Mouse (Mus musculus): Measurements from ENCODE around the gene Slc25a41. TPM values are rescaled to one million over a fixed set of nuclear protein-coding genes. Genes with fewer than 3 reads are reported as not detected.
A peak's percentile ranks its signal among the peaks of the same experiment; 100 is the strongest.

The Slc25a41 gene
- polyA plus RNA-seq, 2 experiments: 0.13 to 0.26 TPM

DNA sequence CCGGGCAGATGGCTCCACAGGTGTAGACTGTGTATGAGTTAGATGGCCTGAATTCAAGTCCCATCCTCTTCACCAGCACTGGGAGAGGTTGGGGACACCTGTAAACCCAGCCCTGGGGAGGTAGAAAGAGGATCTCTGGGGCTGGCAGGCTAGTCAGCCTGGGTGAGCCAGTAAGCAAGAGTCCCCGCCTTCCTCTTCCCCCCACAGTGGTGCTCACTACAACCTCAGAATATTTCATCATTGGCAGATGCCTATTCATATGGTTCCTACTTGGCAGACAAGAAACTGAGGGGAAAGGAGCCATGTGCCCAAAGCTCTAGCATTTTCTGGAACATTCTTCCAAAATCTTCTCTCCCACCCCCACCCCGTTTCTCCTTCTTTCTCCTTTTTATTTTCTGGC is 7.4 kb upstream of the Slc25a41 start:
- Histone ChIP-seq H3K4me3 (replicated peaks; ENCODE audit: low read length) (no peak overlapping the region), H3K4me2 (replicated peaks; ENCODE audit: low read depth, low read length, severe bottlenecking) (no peak overlapping the region), H3K9ac (ENCODE audit: low read depth, low read length, severe bottlenecking) (no peak overlapping the region), H3K36me3 (ENCODE audit: control insufficient read depth, insufficient read depth, low read length) (peaks cover 9% of the 10 kb centered on the region), H3K27me3 (ENCODE audit: control insufficient read depth, insufficient read depth, low read length) (no peaks in the 10 kb centered on the region), H3K9me3 (ENCODE audit: control insufficient read depth, low read length) (no peaks in the 10 kb centered on the region), H3K27ac (replicated peaks; ENCODE audit: low read depth, low read length) (no peak overlapping the region), H3K4me1 (ENCODE audit: control insufficient read depth, insufficient read depth, low read length) (no peaks in the 10 kb centered on the region)
- ATAC-seq (ENCODE audit: low FRiP score, low read depth) (no peak), DNase-seq (ENCODE audit: low spot score) (no peak)
- 100% methylated on average over 3 of the region's 3 CpGs for WGBS
- TF ChIP-seq POLR2A (IDR thresholded peaks at IDR 0.05; ENCODE audit: borderline replicate concordance, extremely low read depth, insufficient read depth, insufficient read length): no peak

DNA sequence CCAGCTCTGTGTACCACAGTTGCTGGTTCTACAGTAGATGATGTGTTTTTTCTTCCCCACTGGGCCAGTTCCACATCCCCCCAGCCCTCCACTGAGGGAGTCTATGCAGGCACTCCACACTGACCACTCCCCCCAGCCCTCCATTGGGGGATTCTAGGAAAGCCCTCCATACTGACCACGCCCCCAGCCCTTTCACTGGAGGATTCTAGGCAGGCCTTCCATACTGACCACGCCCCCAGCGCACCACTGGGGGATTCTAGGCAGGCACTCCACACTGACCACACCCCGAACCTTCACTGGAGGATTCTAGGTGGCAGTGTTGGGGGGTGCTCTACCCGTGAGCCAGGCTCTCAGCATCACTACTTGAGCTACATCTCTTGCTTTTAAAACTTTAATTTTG is 6.0 kb upstream of the Slc25a41 start:
- 27% methylated on average over 5 of the region's 5 CpGs for WGBS
- ATAC-seq (ENCODE audit: low FRiP score, low read depth) (no peak), DNase-seq (ENCODE audit: low spot score) (no peak)
- Histone ChIP-seq H3K9ac (ENCODE audit: low read depth, low read length, severe bottlenecking) (no peak overlapping the region), H3K4me1 (ENCODE audit: control insufficient read depth, insufficient read depth, low read length) (no peaks in the 10 kb centered on the region), H3K36me3 (ENCODE audit: control insufficient read depth, insufficient read depth, low read length) (no peaks in the 10 kb centered on the region; the same call in none of the 2 replicates), H3K27ac (replicated peaks; ENCODE audit: low read depth, low read length) (no peak overlapping the region), H3K4me2 (replicated peaks; ENCODE audit: low read depth, low read length, severe bottlenecking) (no peak overlapping the region), H3K27me3 (ENCODE audit: control insufficient read depth, insufficient read depth, low read length) (no peaks in the 10 kb centered on the region), H3K9me3 (ENCODE audit: control insufficient read depth, low read length) (no peaks in the 10 kb centered on the region), H3K4me3 (replicated peaks; ENCODE audit: low read length) (no peak overlapping the region)
- TF ChIP-seq POLR2A (IDR thresholded peaks at IDR 0.05; ENCODE audit: borderline replicate concordance, extremely low read depth, insufficient read depth, insufficient read length): no peak

DNA sequence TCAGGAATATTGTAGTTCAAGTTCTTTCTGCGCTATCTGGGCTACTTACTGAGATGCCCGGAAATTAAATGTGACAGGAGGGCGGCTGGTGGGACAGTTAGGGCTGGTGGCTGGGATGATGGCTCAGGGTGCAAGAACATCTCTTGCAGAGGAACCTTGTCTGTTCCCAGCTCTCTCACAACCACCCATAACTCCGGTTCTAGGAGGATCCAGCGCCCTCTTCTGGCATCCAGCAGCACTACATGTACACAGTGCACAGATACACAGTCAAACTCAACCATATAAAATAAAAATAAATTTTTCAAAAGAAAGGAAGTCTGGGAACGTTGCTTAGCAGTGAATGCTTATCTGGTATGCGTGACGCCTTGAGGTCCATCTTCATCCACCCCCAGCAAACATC is 2.5 kb downstream of the Slc25a41 start:
- peaks cover 3% of the 10 kb centered on the region; the same call in 1 of the 2 replicates for H3K27me3 ChIP-seq (ENCODE audit: control insufficient read depth, insufficient read depth, low read length)
- no peak for TF ChIP-seq POLR2A (IDR thresholded peaks at IDR 0.05; ENCODE audit: borderline replicate concordance, extremely low read depth, insufficient read depth, insufficient read length)
- H3K4me1 ChIP-seq (ENCODE audit: control insufficient read depth, insufficient read depth, low read length): no peaks in the 10 kb centered on the region
- ATAC-seq (ENCODE audit: low FRiP score, low read depth) (no peak), DNase-seq (ENCODE audit: low spot score) (no peak)
- H3K27ac ChIP-seq (replicated peaks; ENCODE audit: low read depth, low read length): no peak overlapping the region
- no peak overlapping the region for H3K4me2 ChIP-seq (replicated peaks; ENCODE audit: low read depth, low read length, severe bottlenecking)
- H3K9ac ChIP-seq (ENCODE audit: low read depth, low read length, severe bottlenecking): no peak overlapping the region
- no peak overlapping the region for H3K4me3 ChIP-seq (replicated peaks; ENCODE audit: low read length)
- H3K36me3 ChIP-seq (ENCODE audit: control insufficient read depth, insufficient read depth, low read length): no peaks in the 10 kb centered on the region
- H3K9me3 ChIP-seq (ENCODE audit: control insufficient read depth, low read length): no peaks in the 10 kb centered on the region
- WGBS: 37% methylated on average over 8 of the region's 8 CpGs

DNA sequence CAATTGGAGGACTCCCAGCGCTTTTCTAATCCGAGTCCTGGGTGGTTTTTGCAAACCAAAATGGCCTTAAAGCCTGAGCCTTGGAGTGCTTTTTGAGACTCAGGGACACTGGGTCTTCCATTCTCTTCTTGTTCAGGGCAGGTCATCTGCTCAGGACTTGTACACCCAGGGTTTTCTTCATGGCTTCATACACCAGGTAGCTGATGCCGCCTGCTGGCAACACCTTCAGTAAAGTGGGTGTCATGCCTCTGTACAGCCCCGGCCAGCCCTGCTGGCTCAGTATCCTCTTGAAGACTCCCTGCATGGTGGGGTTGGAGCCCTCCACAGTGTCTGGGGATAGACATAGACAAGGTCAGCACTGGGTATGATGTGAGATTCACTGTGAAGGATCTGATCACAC is 8.6 kb downstream of the Slc25a41 start:
- Histone ChIP-seq H3K4me2 (replicated peaks; ENCODE audit: low read depth, low read length, severe bottlenecking) (no peak overlapping the region), H3K9me3 (ENCODE audit: control insufficient read depth, low read length) (no peaks in the 10 kb centered on the region), H3K27me3 (ENCODE audit: control insufficient read depth, insufficient read depth, low read length) (peaks cover 3% of the 10 kb centered on the region; the same call in 1 of the 2 replicates), H3K4me1 (ENCODE audit: control insufficient read depth, insufficient read depth, low read length) (peaks cover 14% of the 10 kb centered on the region), H3K4me3 (replicated peaks; ENCODE audit: low read length) (no peak overlapping the region; the same call in 1 of the 2 replicates), H3K27ac (replicated peaks; ENCODE audit: low read depth, low read length) (no peak overlapping the region), H3K36me3 (ENCODE audit: control insufficient read depth, insufficient read depth, low read length) (peaks cover 10% of the 10 kb centered on the region), H3K9ac (ENCODE audit: low read depth, low read length, severe bottlenecking) (no peak overlapping the region)
- no peak for DNase-seq (ENCODE audit: low spot score)
- no peak for TF ChIP-seq POLR2A (IDR thresholded peaks at IDR 0.05; ENCODE audit: borderline replicate concordance, extremely low read depth, insufficient read depth, insufficient read length)
- no peak for ATAC-seq (ENCODE audit: low FRiP score, low read depth)
- WGBS: 87% methylated on average over 4 of the region's 4 CpGs

DNA sequence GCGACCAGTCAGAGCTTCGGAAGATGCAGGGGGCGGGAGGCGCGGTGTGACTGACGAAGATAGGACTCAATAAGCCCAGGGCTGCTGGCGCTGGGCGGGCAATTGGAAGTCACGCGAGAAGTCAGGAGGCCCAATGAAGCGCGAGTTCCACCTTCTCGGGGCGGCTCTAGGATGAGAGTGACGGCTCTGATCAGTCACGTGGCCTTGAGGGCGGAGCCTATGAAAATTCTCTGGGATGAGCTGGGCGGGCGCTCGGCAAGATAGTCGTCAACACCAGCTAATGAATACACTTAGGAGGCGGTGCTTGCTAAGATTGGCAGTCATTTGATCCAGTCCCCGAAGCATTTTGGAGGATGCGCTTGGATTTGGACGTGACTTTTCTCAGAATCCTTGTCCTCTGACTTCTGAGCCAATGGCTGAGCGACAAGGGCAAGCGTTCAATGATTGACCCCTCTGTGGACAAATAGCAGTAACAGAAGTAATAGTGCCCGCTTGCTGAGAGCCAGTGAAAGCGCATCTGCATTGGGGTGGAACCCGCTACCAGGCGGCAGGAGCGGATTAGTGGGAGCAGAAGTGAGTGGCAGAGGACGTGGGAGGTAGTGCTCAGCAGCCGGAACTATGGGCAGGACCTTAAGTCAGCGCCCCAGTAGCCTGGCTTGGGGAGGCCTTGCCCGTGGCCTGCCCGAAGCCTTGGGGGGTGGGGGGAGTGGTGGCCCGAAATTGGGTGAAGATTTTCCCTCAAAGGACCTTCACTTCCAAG is 9.6 kb downstream of the Slc25a41 start:
- peak overlapping the region; percentile 40; the same call in 1 of the 2 replicates for H3K9ac ChIP-seq (ENCODE audit: low read depth, low read length, severe bottlenecking)
- peaks cover 14% of the 10 kb centered on the region for H3K4me1 ChIP-seq (ENCODE audit: control insufficient read depth, insufficient read depth, low read length)
- H3K27me3 ChIP-seq (ENCODE audit: control insufficient read depth, insufficient read depth, low read length): no peaks in the 10 kb centered on the region
- WGBS: under 1% methylated on average over 38 of the region's 38 CpGs
- H3K36me3 ChIP-seq (ENCODE audit: control insufficient read depth, insufficient read depth, low read length): peaks cover 20% of the 10 kb centered on the region
- peak overlapping the region; percentile 53 for H3K27ac ChIP-seq (replicated peaks; ENCODE audit: low read depth, low read length)
- peak; percentile 91; the same call in 1 of the 2 replicates for TF ChIP-seq POLR2A (IDR thresholded peaks at IDR 0.05; ENCODE audit: borderline replicate concordance, extremely low read depth, insufficient read depth, insufficient read length)
- H3K4me2 ChIP-seq (replicated peaks; ENCODE audit: low read depth, low read length, severe bottlenecking): peak overlapping the region; percentile 64
- peak overlapping the region; percentile 94 for H3K4me3 ChIP-seq (replicated peaks; ENCODE audit: low read length)
- H3K9me3 ChIP-seq (ENCODE audit: control insufficient read depth, low read length): no peaks in the 10 kb centered on the region
- peak; percentile 100 for DNase-seq (ENCODE audit: low spot score)
- peak; percentile 97 for ATAC-seq (ENCODE audit: low FRiP score, low read depth)
